Mouse (Mus musculus) heart, postnatal 25 days (tissue): ENCODE measurements around the gene Gm38655. TPM values are rescaled to one million over a fixed set of nuclear protein-coding genes. Genes with fewer than 3 reads are reported as not detected.
"Not testable (repeated sequence)": the region's sequence is repeated elsewhere in the genome, so short reads cannot be mapped to it uniquely, and the experiment has no call there.

Experiments
- DNase-seq: peaks from one replicate; pipeline ENCODE4 v3.0.0; 2022; ENCODE audit warnings: low spot score
- intact Hi-C: fragments of 180-260 bp; cut with DNase I; formaldehyde crosslinking; loops from one replicate; pipeline ENCODE4 v1.15.1; 2025
- total RNA-seq, 2 experiments: library from RNA; stranded (reverse); gene quantifications; 2 replicates each; pipeline ENCODE4 v1.2.3; 2021

Gm38655 gene
- total RNA-seq, result not detected

DNA sequence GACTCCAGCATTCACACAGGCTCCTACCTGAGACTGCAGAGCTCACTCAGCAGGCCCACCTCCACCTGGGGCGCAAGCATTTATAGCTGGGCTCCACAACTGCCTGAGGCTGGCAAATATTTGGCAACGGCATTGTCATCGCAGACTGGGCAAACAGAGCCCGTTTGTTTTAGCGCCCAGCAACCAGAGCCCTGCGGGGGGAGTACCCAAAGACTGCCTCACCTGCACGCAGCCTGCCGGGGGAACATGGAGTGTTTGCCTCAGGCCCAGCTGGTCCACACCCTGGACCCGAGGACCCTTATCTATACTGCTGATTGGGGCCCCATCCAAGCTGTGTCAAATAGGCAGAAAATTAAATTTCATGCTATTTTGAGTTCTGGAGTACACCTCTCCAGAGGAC is at the start of gene Gm38655:
Gene Gm38655 (minus strand): TSS at position 61 of the 400 bp plus-strand sequence.
- intact Hi-C loops, result no loop called here
- DNase-seq, result no peak

DNA sequence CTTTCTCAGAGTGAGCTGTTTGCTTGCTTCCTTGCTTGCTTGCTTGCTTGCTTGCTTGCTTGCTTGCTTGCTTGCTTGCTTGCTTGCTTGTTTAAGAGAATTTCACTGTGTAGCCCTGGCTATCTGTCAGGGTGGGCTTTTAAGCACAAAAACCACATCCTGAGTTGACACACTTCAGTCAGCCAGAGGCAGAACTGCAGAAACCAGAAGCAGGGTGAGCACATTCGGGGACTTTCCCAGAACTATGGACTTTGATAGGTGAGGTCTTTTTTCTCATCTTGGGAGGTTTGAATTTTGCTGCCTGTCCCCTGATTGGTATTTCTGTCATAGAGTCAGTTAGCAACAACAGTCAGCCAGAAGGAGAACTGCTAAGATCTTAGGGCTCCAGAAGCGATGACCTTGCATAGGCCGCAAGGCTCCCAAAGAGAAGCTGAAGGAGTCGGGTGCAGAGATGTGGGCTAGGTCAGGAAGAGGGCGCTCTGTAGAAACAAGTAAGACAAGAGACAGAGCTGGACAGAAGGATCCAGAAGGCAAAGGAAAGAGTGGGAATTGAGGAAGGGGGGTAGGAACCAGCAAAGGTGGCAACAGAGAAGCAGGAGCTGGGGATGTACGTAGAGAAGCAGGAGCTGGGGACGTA is 49.4 kb upstream of the Gm38655 start:
- intact Hi-C loops, result no loop called here
- DNase-seq, result no peak

DNA sequence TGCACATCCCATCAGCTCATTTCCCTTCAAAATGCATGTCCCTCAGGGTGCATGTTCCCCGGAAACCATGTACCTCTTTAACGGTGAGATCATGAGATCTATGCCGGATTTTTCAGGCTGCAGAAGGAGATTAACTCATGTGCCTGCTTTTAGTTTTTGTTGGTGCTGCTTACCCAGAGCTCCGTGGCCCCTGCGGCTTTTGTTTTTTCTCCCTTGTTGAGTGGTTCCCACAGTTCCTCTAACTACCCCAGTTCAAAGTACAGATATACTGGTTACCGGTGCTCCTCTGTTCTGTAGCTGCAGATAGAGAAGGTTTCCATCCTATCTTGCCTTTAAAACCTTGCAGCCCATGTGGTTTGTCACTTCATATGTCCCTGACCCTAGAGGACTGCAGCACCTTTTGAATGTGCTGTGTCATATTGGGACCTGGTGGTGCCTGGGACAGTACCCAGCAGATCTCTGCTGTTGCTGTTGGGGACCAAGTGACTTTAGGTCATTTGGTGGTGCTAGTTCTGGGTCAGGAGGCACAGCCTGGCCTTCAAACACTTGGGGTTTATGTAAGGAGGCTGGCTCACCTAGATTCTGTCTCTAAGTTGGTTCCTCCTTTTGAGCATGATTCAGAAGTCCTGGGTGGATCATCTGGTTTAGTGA is 47.8 kb upstream of the Gm38655 start:
- intact Hi-C loops, result no loop called here

DNA sequence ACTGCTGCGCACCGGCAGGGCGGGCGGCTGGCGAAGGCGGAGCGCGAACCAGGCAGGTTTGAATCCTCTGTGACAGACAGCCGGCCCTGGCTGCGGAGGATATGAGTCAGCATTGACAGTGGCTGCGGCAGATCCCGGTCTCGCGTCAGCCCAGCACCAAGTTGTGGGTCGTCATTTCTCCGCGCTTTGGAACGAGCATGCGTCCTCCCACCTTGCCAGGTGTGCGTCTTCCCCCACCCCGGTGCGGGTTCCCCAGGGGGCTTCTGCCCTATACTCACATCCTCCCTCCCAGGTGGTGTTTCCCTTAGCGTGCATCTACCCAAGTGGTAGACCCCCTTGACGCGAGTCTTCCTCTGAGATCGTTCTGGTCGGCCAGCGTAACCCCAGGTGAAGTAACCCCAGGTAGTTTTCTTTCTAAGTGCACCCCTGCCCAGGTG is 47.3 kb upstream of the Gm38655 start:
- DNase-seq, intact Hi-C loops: not testable (repeated sequence)

More for the DNA sequence above, 47.8 kb upstream of the Gm38655 start:
- no peak for DNase-seq

DNA sequence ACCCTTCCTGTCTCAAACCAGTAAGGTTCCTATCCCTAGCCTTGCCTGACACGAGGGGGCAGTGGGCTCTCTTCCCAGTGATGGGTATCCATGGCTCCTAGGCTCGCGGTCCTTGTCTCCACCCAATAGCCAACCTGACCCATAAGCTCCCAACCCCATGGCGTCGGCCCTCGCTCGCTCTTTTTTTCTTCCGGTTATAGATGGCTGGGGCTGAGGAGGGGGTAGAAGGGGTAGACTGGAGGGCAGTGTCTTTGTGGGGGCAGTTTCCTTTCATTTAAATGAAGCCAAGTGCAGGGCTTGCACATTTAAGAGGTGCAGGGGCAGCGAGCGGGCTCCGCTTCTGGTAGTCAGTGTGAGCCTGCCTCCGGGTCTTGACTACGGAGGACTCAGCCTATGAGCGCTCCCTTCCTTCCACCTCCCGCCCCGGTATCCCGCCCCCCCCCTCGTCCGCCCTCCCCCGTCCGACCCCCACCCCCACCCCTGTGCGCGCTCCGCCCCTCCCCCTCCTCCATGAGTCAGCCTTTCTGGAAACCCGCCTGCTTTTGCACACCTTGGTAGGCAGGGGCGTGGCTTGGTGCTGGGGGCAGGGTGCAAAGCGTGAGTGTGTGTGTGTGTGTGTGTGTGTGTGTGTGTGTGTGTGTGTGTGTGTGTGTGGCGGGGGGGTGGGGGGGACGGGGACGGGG is 46.7 kb upstream of the Gm38655 start:
- no peak for DNase-seq
- intact Hi-C loops, result no loop called here

DNA sequence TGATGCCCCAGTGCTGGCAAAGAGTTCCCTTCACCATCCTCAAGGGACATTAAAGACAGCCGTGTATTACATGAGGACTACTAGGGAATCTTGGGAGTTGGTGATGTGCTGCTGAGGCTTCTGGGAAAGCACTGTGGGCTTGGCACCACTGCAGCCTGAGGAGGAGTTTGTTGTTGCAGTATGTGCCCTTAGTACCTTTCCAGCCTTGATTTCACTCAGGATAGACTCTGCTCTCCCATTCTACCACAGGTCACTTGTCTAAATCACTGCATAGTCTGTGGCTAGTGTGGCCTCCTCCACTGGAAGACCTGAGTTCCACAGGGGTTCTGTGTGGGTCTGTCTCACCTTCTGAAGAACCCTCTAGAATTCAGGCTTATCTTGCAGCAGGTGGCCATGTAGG is 45.5 kb upstream of the Gm38655 start:
- intact Hi-C loops, result no loop called here

DNA sequence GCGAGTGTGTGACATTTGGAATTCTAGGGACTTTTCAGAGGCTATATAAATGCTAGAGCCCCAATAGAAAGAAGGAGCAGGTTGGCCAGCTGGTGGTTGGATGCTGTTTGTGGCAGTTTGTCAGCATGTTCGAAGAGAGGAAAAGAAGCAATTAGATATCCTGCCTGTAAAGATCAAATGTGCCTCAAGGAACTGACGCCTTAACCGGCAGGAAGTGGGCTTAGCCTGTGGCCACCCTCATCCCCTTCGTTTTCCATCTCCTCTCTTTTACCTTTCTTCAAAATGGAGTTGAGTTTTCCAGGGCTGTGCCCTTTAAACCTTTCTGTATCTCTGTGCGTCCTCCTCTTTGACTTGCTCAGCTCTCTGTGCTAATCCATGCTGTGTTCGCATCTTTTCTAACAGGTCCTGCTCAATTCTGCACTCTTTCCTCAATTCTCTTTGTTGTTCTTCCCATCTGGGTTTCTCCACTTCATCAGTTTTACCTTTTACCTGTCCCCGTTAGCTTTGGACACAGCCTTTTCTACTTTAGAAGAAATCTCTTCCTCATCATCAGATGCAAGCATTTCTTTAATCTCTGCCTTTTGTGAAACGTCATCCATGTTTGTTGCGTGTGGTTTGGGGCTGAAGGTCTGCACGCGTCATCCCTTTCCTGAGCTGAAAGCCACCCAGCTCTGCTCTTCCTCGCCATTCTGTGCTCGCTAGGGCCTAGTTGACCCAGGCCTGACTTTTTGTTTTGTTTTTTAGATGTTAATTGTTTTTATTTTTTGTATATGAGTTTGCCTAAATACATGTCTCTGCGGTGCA is 44.4 kb upstream of the Gm38655 start:
- intact Hi-C loops, result no loop called here
- DNase-seq, result no peak

More for the DNA sequence above, 45.5 kb upstream of the Gm38655 start:
- DNase-seq, result no peak

DNA sequence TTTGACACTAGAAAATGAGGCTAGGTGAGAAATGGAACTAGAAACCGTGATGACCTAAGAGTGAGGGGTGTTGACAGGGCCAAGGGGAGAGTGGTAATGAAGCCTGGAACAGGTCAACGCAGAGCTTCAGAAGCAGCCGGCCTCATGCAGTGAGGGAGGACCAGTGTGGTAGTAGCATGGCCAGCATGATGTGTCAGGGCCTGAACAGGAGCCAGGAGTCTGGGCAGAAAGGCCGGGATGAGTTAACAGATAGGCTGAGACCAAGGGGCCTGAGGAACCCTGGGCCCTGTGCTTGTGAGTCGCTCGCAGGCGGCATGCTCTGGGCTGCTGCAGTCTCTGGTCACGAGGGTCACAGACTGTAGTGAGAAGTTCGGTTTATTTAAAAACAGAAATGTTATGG is 43.7 kb upstream of the Gm38655 start:
- DNase-seq, result no peak
- intact Hi-C loops, result no loop called here

DNA sequence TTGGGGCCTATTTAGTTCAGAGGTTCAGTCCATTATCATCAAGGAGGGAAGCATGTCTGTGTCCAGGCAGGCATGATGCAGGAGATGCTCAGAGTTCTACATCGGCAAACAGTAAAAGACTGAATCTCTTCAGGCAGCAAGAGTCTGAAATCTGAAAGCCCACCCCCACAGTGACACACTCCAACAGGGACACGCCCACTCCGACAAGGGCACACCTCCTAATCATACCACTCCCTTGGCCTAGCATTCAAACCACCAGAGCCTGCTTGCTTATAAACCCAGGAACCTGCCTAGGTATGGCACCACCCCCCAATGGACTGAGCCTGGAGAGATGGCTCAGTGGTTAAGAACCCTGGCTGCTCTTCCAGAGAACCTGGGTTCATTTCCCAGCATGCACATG is 40.2 kb upstream of the Gm38655 start:
- intact Hi-C loops, result no loop called here

DNA sequence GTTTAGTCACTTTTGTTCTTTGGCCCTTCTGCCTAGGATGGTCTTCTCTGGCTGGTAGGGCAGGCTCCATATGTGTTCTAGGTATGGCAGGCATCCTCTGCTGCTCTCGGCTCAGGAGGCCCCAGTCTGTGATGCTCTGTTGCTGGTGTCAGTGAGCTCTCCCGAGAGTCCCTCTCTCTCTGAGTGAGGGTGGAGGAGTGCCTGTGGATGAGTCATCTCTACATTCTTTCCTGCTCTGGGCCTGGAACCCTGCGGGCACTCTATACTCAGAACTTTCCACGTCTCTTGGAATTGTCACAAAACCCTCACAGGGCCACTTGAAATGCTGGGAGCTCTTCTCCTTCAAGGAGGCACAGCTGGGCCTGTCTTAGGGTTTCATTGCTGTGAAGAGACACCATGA is 36.4 kb upstream of the Gm38655 start:
- no peak for DNase-seq
- intact Hi-C loops, result no loop called here

More for the DNA sequence above, 40.2 kb upstream of the Gm38655 start:
- DNase-seq, result no peak

DNA sequence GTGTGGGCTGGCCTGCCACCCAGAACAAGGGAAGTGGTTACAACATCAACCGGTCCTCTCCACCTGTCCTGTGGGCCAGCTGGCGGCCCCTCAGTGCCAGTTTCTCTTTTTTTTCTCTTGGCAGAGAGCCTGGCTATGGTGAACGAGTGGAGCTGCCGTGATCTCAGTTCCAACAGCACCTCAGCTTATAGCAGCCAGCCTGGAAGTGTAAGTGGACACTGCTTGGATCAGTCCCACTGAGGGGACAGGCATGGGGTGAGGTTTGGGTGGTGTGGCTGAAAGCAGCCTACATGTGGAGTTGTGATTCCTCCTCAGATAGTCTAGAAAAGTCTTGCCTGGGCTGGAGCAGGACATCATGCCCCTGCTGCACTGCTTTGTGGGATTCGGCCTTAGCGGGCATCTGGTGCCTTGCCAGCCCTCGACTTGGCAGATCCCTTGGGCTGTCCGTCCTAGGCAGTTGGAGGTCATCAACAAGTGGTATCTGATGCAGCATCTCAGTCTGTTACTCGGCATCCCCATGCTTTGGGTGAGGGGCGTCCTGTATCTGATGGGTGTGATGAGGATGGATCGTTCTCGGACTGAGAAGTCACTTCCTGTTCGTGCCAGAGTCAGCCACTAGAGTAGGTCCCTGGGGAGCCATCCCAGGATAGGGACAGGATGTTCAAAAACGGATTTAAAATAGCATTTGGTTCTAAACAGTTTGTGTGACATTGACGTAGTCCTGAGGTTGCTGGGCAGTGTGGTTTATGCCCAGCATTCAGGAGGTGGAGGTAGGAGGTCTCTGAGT is 35.6 kb upstream of the Gm38655 start:
- no peak for DNase-seq
- intact Hi-C loops, result no loop called here

DNA sequence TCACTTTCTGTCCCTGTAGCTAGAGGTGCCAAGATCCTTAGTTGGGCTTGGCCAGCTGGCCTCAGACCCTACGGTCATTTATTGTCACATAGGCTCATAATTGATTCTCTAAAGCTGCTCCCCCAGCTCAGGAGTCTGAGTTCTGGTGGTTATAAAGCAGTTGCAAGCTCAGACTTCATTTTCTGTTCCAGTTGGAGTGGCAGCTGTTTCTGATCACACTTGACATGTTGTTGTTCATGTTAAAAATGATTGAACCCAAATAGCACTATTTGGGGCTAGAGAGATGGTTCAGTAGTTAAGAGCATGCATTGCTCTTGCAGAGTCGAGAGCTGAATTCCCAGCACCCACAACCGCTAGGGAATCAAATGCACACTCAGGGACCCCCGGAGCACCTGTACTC is 34.7 kb upstream of the Gm38655 start:
- no peak for DNase-seq
- intact Hi-C loops, result no loop called here

DNA sequence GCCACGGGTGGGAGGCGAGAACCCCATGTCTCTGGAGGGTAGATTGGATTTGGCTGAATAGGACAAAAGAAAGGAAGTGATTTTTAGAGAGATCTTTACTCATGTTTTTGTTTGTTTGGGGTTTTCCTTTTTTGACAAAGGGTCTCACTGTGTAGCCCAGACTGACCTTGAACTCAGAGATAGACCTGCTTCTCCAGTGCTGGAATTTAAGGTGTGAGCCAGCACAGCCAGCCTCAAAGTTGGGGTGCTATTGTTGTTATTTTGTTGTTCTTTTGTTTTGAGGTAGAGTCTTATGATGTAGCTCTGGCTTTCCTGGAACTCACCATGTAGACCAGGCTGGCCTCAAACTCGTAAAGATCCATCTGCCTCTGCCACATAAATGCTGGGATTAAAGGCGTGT is 27.1 kb upstream of the Gm38655 start:
- no peak for DNase-seq
- intact Hi-C loops, result no loop called here

DNA sequence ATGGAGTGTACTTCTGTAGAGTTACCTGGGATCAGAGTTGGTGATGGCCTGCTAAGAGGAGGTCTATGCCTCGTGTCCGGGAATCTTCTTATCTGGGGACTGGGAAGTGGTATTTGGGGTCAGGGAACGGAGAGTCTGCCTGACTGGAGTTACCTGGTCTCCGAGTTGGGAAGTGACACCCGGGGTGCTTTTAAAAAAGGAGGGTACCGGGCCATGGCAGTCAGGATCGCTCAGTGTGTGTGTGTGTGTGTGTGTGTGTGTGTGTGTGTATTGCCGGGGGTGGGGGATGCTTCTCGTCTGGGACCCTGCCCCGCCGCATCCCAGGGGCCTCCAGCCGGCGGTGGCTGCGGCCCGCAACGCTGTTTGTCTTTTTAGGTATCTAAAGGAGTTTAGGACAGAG is 13.8 kb upstream of the Gm38655 start:
- intact Hi-C loops, result no loop called here

DNA sequence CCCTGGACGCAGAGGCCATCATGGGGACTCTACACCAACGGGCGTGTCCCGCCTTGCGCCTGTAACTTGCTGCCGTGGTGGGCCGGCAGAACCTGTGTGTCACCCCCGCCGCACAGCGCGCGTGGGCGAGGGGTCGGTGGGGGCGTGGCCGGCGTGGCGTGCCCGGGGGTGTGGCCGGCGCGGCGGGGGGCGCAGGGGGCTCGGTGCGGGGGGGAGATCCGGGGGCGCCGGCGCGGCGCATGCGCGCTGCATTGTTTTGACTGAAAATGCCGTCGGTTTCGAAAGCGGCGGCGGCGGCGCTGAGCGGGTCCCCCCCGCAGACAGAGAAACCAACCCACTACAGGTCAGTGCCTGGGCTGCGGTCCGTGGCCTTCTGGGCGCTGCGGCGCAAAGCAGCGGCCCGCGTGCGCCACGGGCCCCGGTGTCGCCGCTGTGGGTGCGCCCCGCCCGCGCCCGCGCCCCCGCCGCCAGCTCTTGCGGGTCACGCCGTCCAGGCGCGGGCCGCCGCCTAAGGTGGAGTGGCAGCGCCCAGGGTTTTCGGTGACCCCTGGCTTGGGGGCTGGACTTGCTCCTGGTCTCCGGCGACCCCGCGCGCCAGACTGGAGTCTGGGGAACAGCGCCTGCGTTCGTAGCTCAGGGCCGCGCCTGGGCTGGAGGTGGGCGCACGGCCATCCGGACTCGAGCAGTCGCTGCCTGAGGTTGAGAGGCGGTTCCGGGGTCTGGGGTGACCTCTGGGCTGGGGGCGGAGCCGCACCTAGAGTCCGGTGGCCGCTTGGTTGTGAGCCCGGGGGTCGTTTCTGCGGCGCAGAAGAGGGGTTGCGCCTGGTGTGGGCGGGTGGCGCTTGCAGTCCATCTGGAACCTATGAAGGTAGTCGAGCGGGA is 13.1 kb upstream of the Gm38655 start, which contains the start of gene Unkl:
Gene Unkl (plus strand): TSS at position 248 of the 882 bp plus-strand sequence.
- intact Hi-C loops, result no loop called here
- peak; percentile 61 for DNase-seq

More for the DNA sequence above, 13.8 kb upstream of the Gm38655 start:
- DNase-seq, result no peak

DNA sequence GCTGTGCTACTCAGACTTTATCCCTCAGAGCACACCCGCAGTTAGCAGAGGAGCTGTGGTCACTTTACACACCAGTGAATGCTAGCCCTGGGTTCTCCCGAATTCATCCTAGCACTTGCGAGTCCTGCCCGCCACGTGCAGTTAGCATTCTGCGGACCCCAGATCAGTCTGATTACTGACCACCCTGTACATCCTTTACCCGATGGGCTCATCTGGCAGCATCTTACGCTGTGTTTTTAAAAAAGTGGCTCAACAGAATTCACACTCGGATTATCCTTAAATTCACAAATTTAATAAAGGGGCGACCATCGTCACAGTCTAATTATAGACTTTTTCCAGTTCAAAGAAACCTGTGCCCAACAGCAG is 12.5 kb upstream of the Gm38655 start:
- no peak for DNase-seq
- intact Hi-C loops, result no loop called here

DNA sequence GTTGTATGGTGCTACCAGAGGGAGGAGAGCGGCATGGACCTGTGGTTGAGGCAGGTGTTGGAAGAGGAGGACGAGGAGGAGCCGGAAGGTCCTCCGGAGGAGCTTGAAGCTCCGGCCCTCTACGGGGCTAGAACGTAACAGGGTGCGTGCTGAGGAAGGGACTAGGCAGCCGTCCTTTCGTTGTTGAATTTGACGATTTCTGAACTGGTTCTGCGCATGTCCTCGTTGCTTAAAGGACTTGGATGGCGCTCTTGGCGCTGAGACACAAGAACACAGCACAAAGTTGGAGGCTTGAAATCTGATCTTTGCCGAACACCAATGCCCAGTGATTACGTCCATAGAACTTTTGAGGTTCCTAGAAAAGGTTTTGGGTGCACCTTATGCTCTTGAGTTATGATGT is 9.7 kb upstream of the Gm38655 start:
- intact Hi-C loops, result loop anchor here (1.0 to 5.0 kb wide), 5 partner anchors 48 to 298 kb away; partner anchors contain the start of genes Cramp1l, Ift140, Nubp2 and Spsb3

DNA sequence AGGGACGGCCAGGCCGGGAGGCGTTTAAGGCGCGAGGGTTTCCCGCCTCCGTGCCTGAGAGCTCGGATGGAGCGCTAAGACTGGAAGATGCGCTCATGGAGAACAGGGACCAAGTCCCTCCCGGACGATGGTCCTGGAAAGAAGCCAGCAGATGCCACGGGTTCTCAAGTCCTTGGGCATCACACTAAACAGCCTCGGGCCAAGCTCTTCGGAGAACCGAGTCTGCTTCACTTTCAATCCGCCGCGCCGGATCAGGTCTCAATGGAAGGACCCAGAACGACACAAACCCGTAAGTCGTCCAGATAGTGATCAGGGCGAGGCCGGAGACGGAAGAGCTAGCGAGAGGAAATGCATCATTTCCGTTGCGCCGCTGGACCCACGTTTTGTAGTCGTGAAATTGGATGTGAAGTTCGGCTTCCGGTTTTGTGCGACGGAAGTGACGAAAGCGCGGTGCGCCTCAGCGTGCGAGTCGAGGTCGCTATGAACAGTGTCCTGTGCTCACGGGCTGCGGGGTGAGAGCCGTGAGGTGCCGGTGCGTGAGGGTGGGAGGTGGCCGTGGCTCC is 8.9 kb upstream of the Gm38655 start, which contains the start of gene BC003965:
Gene BC003965 (plus strand): TSS at position 426 of the 563 bp plus-strand sequence.
- intact Hi-C loops, result loop anchor here (1.0 to 5.0 kb wide), 5 partner anchors 47 to 297 kb away; partner anchors contain the start of genes Cramp1l, Ift140, Nubp2 and Spsb3
- DNase-seq, result peak; percentile 90

More for the DNA sequence above, 9.7 kb upstream of the Gm38655 start:
- no peak for DNase-seq
